ENCODE assay signal across 20 mouse cellular contexts in genomic region chr13:91160616-91161015, GRCm38 (mm10).
"Had no signal": no experiment of that assay in that cellular context is flagged by ENCODE, and none has a peak within 500 bp of the region (broad histone marks: within the 10 kb centered on the region; RNA-seq: fewer than 3 reads in every experiment).

No protein-coding gene starts in this region.

- DNase-seq: heart, postnatal 10 days; heart, postnatal 14 days; heart, postnatal 36 days; heart, postnatal 4 days; kidney, adult 11 months; kidney, adult 18-20 months; kidney, adult 8-10 months; kidney, adult 9 months; kidney, postnatal 10 days; kidney, postnatal 14 days; kidney, postnatal 25 days; kidney, postnatal 4 days; layer of hippocampus, adult 9-11 months; layer of hippocampus, postnatal 36 days had no signal

- ATAC-seq: hindbrain, embryonic 16.5 days; hindbrain, postnatal 0 days; inflammation-experienced regulatory T-cells, adult 6 months; intestine, embryonic 15.5 days; intestine, embryonic 16.5 days; intestine, postnatal 0 days had no signal
